Mouse (Mus musculus) hematopoietic stem cell, adult 5-6 weeks (primary cell): ENCODE measurements at regions not wholly inside any gene's neighbourhood (a gene's known extent, or its start where the extent isn't known, plus 50 kb on each side); places are given as distances from the start of the nearest gene placed in this dataset.

ENCODE experiments used
- ATAC-seq, 2 experiments: fragments of 125-278 bp in 1 of 2; replicated peaks in 1 of 2; 2 replicates each; pipeline ENCODE4 v1.8.0; 2016 to 2017; ENCODE audit warnings: inconsistent platforms in 2 of 2, mild to moderate bottlenecking in 2 of 2, moderate number of reproducible peaks in 2 of 2, low read depth in 1 of 2, moderate TSS enrichment in 1 of 2; ENCODE audit not compliant: low FRiP score in 2 of 2, poor library complexity in 2 of 2, severe bottlenecking in 2 of 2, insufficient read depth in 1 of 2, low TSS enrichment in 1 of 2

DNA sequence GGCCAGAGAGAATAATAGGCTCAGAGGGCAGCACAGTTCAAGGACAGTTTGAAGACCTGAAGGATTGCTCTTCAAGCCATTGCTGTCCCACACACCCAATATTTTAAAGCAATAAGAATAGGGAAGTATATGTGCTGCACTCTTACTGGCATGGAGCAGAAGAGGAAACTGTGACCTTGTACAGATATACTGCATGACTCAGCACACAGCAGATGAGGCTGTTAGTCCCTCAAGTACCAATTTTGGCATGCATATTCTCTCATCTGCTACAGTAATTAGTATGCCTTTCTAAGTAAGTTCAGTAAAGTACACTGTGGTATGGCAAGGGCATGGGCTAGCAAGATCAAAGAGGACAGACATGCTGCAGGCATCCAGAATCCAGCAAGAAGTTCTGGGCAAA is 669.5 kb downstream of the Serpinb8 start:
- peak; percentile 97 to 99 for ATAC-seq

DNA sequence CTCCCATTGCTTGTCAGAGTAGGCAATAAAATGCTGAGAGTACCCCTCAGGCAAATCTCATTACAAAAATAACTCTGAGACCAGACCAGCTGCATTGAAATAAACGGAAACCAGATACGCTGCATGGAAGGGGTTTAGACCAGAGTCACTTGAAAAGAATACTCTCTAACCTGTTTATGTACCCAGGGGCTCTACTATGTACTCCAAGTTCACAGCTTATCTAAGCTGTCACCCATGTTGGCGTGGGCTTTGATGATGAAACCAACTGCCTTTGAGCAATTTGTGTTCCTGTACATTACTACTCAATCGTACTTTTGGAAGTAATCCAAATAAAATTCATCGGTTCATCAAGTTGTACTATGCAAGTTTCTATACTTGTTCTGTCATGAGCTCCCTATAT is 692.3 kb downstream of the Serpinb8 start:
- ATAC-seq = no peak

DNA sequence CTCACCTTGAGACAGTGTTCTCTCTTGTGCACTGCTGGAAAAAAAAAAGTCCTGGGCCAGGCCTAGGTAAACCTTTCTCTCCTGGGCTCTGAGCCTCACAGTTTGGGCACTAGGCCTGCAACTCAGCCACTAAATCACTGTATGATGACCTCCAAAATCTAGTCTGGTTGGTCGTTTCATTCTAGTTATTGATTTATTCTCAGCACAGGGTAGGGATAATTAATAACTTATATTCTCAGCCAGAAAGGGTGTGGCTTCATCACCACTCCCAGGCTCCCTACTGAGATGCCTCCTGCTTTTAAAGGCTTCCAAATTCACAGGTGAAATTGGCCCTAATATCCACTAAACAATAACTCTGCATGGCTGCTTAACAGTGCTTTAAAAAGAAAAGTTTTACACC is 696.8 kb downstream of the Serpinb8 start:
- no peak for ATAC-seq
